Mouse (Mus musculus) lung, embryonic 14.5 days (tissue): ENCODE measurements around the gene Cdyl. TPM values are rescaled to one million over a fixed set of nuclear protein-coding genes. Genes with fewer than 3 reads are reported as not detected.

ENCODE experiments used
- ATAC-seq: fragments of 200-750 bp; cut with Nextera tagmentation; 2 replicates; pipeline ENCODE4 v1.8.0; 2017; ENCODE audit warnings: mild to moderate bottlenecking, moderate TSS enrichment, moderate library complexity; ENCODE audit not compliant: insufficient read depth
- DNase-seq: peaks from one replicate; pipeline ENCODE4 v3.0.0-alpha.2; 2015
- H3K27ac ChIP-seq: fragments of 300-500 bp; sonication (generic); 2 replicates; pipeline ENCODE4 v1.5.1; 2014; ENCODE audit warnings: low read depth, mild to moderate bottlenecking, moderate library complexity
- H3K27me3 ChIP-seq: fragments of 300-500 bp; sonication (generic); 2 replicates; pipeline ENCODE4 v1.6.1; 2014; ENCODE audit warnings: low read length, control low read depth; ENCODE audit not compliant: insufficient read depth
- H3K36me3 ChIP-seq: fragments of 300-500 bp; sonication (generic); 2 replicates; pipeline ENCODE4 v1.6.1; 2014; ENCODE audit warnings: control low read depth; ENCODE audit not compliant: insufficient read depth
- H3K4me1 ChIP-seq: fragments of 300-500 bp; sonication (generic); 2 replicates; pipeline ENCODE4 v1.6.1; 2014; ENCODE audit warnings: antibody characterized with exemption, control low read depth; ENCODE audit not compliant: insufficient read depth
- H3K4me2 ChIP-seq: fragments of 300-500 bp; sonication (generic); 2 replicates; pipeline ENCODE4 v1.6.1; 2014; ENCODE audit warnings: mild to moderate bottlenecking
- H3K4me3 ChIP-seq: fragments of 300-500 bp; sonication (generic); 2 replicates; pipeline ENCODE4 v1.5.1; 2014; ENCODE audit warnings: low read depth, low read length
- H3K9ac ChIP-seq: fragments of 300-500 bp; sonication (generic); 2 replicates; pipeline ENCODE4 v1.6.1; 2014
- H3K9me3 ChIP-seq: fragments of 300-500 bp; sonication (generic); 2 replicates; pipeline ENCODE4 v1.6.1; 2016; ENCODE audit warnings: low read depth, low read length, control low read depth
- CTCF ChIP-seq: IDR thresholded peaks from 2 replicates; pipeline ENCODE4 v1.5.1; 2016; ENCODE audit warnings: antibody characterized with exemption, low read depth
- WGBS: fragments of 180-500 bp; shearing (Covaris S2); extraction: QIAGEN DNeasy Blood & Tissue Kit; methylation state at CpG from one replicate; pipeline ENCODE4 v1.1.7; 2014; 5-methylcytosine and 5-hydroxymethylcytosine counted together
- polyA plus RNA-seq: library from polyadenylated mRNA; unstranded; fragments of >200 nt; fragmentation: Nextera tagmentation; extraction: Ambion mirVana; gene quantifications from 2 replicates; pipeline ENCODE4 v1.2.1, GENCODE M21; 2014

The Cdyl gene
- polyA plus RNA-seq, 1 experiment from 2014 or later = 24.1 TPM

- Histone ChIP-seq H3K9me3 (no peaks in the 10 kb centered on the region), H3K4me2 (no peak overlapping the region), H3K9ac (no peak overlapping the region), H3K36me3 (no peaks in the 10 kb centered on the region), H3K4me1 (no peaks in the 10 kb centered on the region), H3K4me3 (no peak overlapping the region), H3K27me3 (no peaks in the 10 kb centered on the region), H3K27ac (no peak overlapping the region)
- ATAC-seq = no peak
- WGBS = 82% methylated on average over 3 of the region's 3 CpGs
- no peak for DNase-seq
- TF ChIP-seq CTCF = no peak
These were observed 121.1 kb downstream of the Cdyl start for GRCm38 (mm10) chr13:35780714-35781113.

- no peaks in the 10 kb centered on the region for H3K9me3 ChIP-seq
- 69% methylated on average over 3 of the region's 3 CpGs for WGBS
- H3K4me2 ChIP-seq = no peak overlapping the region
- no peak overlapping the region for H3K27ac ChIP-seq
- TF ChIP-seq CTCF = no peak
- no peaks in the 10 kb centered on the region for H3K4me1 ChIP-seq
- H3K4me3 ChIP-seq = no peak overlapping the region
- DNase-seq = no peak
- H3K27me3 ChIP-seq = no peaks in the 10 kb centered on the region
- no peaks in the 10 kb centered on the region for H3K36me3 ChIP-seq
- ATAC-seq = no peak
- no peak overlapping the region for H3K9ac ChIP-seq
These were observed 122.1 kb downstream of the Cdyl start for GRCm38 (mm10) chr13:35781755-35782154.

- H3K9ac ChIP-seq = no peak overlapping the region
- H3K4me1 ChIP-seq = no peaks in the 10 kb centered on the region
- H3K4me2 ChIP-seq = no peak overlapping the region
- DNase-seq (peak; percentile 82), ATAC-seq (peak; percentile 65)
- no peak overlapping the region for H3K27ac ChIP-seq
- 65% methylated on average over 2 of the region's 2 CpGs for WGBS
- no peaks in the 10 kb centered on the region for H3K9me3 ChIP-seq
- peak; percentile 72 for TF ChIP-seq CTCF
- H3K4me3 ChIP-seq = no peak overlapping the region
- no peaks in the 10 kb centered on the region for H3K36me3 ChIP-seq
- no peaks in the 10 kb centered on the region for H3K27me3 ChIP-seq
These were observed 123.3 kb downstream of the Cdyl start for GRCm38 (mm10) chr13:35782949-35783348.

GRCm38 (mm10) chr13:35783576-35783975, 123.9 kb downstream of the Cdyl start:
- 74% methylated on average over 6 of the region's 6 CpGs for WGBS
- ATAC-seq (peak; percentile 28; the same call in 1 of the 2 replicates), DNase-seq (no peak)

GRCm38 (mm10) chr13:35784281-35784680, 124.6 kb downstream of the Cdyl start:
- no peaks in the 10 kb centered on the region for H3K4me1 ChIP-seq
- no peaks in the 10 kb centered on the region for H3K27me3 ChIP-seq
- no peak for DNase-seq
- H3K9ac ChIP-seq = no peak overlapping the region
- TF ChIP-seq CTCF = no peak
- H3K9me3 ChIP-seq = no peaks in the 10 kb centered on the region
- no peak overlapping the region for H3K27ac ChIP-seq
- ATAC-seq = no peak
- H3K4me2 ChIP-seq = no peak overlapping the region
- H3K4me3 ChIP-seq = no peak overlapping the region
- 82% methylated on average over 4 of the region's 4 CpGs for WGBS
- no peaks in the 10 kb centered on the region for H3K36me3 ChIP-seq

More at GRCm38 (mm10) chr13:35783576-35783975, 123.9 kb downstream of the Cdyl start:
- Histone ChIP-seq H3K36me3 (no peaks in the 10 kb centered on the region), H3K9ac (no peak overlapping the region), H3K4me3 (no peak overlapping the region), H3K4me2 (no peak overlapping the region), H3K27ac (no peak overlapping the region), H3K4me1 (no peaks in the 10 kb centered on the region), H3K27me3 (no peaks in the 10 kb centered on the region), H3K9me3 (no peaks in the 10 kb centered on the region)
- TF ChIP-seq CTCF = no peak

GRCm38 (mm10) chr13:35785330-35785939, 125.8 kb downstream of the Cdyl start:
- Histone ChIP-seq H3K9ac (no peak overlapping the region), H3K27ac (no peak overlapping the region), H3K9me3 (no peaks in the 10 kb centered on the region), H3K4me1 (no peaks in the 10 kb centered on the region), H3K27me3 (no peaks in the 10 kb centered on the region), H3K36me3 (no peaks in the 10 kb centered on the region), H3K4me2 (no peak overlapping the region), H3K4me3 (no peak overlapping the region)
- ATAC-seq (no peak), DNase-seq (no peak)
- no peak for TF ChIP-seq CTCF
- WGBS = 76% methylated on average over 5 of the region's 5 CpGs

GRCm38 (mm10) chr13:35786726-35787399, 127.2 kb downstream of the Cdyl start:
- WGBS = 88% methylated on average over 6 of the region's 6 CpGs
- H3K27me3 ChIP-seq = no peaks in the 10 kb centered on the region
- no peaks in the 10 kb centered on the region for H3K36me3 ChIP-seq
- H3K4me1 ChIP-seq = peaks cover 9% of the 10 kb centered on the region; the same call in 1 of the 2 replicates
- H3K4me2 ChIP-seq = no peak overlapping the region
- H3K9ac ChIP-seq = no peak overlapping the region
- TF ChIP-seq CTCF = no peak
- no peak overlapping the region for H3K4me3 ChIP-seq
- H3K27ac ChIP-seq = no peak overlapping the region
- ATAC-seq (no peak), DNase-seq (no peak)
- H3K9me3 ChIP-seq = no peaks in the 10 kb centered on the region
